Mouse (Mus musculus) forebrain, embryonic 10.5 days (tissue): ENCODE results near the gene Ppan. TPM values are rescaled to one million over a fixed set of nuclear protein-coding genes. Genes with fewer than 3 reads are reported as not detected.

ENCODE experiments used
- DNase-seq: peaks from one replicate; pipeline ENCODE4 v3.0.0-alpha.2; 2017; ENCODE audit warnings: low spot score; ENCODE audit errors: extremely low spot score
- H3K27ac ChIP-seq: fragments of 300-500 bp; sonication (generic); 2 replicates; pipeline ENCODE4 v1.5.1; 2016; ENCODE audit warnings: mild to moderate bottlenecking
- H3K27me3 ChIP-seq: fragments of 300-500 bp; sonication (generic); 2 replicates; pipeline ENCODE4 v1.6.1; 2016; ENCODE audit warnings: mild to moderate bottlenecking; ENCODE audit not compliant: poor library complexity, severe bottlenecking
- H3K36me3 ChIP-seq: fragments of 300-500 bp; sonication (generic); replicated peaks from 2 replicates; pipeline ENCODE4 v1.6.1; 2016; ENCODE audit warnings: mild to moderate bottlenecking, moderate library complexity
- H3K4me1 ChIP-seq: fragments of 300-500 bp; sonication (generic); 2 replicates; pipeline ENCODE4 v1.6.1; 2016
- H3K4me3 ChIP-seq: fragments of 300-500 bp; sonication (generic); 2 replicates; pipeline ENCODE4 v1.5.1; 2016; ENCODE audit warnings: mild to moderate bottlenecking, moderate library complexity
- H3K9me3 ChIP-seq: fragments of 300-500 bp; sonication (generic); 2 replicates; pipeline ENCODE4 v1.6.1; 2016; ENCODE audit warnings: mild to moderate bottlenecking, moderate library complexity
- WGBS: fragments of 180-500 bp; shearing (Covaris S2); methylation state at CpG from one replicate; pipeline ENCODE4 v1.1.7; 2016; 5-methylcytosine and 5-hydroxymethylcytosine counted together
- polyA plus RNA-seq: library from polyadenylated mRNA; unstranded; fragments of >200 nt; fragmentation: Nextera tagmentation; extraction: Ambion mirVana; gene quantifications from 2 replicates; pipeline ENCODE4 v1.2.1, GENCODE M21; 2016

Gene Ppan
- polyA plus RNA-seq, 1 experiment from 2014 or later: 108 TPM

DNA sequence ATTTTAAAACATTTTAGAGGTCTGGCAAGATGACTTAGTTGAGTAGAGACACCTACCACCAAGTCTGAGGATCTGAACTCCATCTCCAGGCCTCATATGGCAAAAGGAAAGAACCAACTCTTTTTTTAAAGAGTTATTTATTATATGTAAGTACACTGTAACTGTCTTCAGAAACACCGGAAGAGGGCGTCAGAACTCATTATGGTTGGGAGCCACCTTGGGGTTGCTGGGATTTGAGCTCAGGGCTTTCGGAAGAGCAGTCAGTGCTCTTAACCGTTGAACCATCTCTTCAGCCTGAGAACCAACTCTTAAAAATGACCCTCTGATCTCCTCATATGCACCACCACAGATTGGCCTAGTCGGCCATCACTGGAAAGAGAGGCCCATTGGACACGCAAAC lies 784 bp upstream of the Ppan start:
- Histone ChIP-seq H3K27me3 (no peaks in the 10 kb centered on the region), H3K4me3 (peak overlapping the region; percentile 85; the same call in 1 of the 2 replicates)
- WGBS: 88% methylated on average over 6 of the region's 6 CpGs

DNA sequence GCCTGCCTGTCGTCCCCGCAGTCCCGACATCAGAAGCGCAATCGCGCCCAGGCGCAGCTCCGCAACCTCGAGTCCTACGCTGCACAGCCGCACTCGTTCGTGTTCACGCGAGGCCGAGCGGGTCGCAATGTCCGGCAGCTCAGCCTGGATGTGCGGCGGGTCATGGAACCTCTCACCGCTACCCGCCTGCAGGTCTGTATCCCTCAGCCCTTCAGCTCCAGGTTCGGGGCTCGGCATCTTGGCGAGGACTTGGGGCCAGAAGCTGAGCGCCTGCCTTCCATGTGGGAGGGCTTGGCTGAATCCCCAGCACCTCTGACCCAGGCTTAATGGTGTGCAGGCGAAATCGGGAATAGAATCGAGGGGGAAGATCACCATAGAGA lies 401 bp downstream of the Ppan start:
- DNase-seq: no peak
- peaks cover 15% of the 10 kb centered on the region for H3K4me1 ChIP-seq
- peak overlapping the region; percentile 95 for H3K27ac ChIP-seq
- H3K27me3 ChIP-seq: no peaks in the 10 kb centered on the region
- peaks cover 9% of the 10 kb centered on the region; the same call in 1 of the 2 replicates for H3K9me3 ChIP-seq
- peak overlapping the region; percentile 85 for H3K4me3 ChIP-seq
- under 1% methylated on average over 30 of the region's 30 CpGs for WGBS
- peaks cover 42% of the 10 kb centered on the region for H3K36me3 ChIP-seq

More for the DNA sequence above, 784 bp upstream of the Ppan start:
- Histone ChIP-seq H3K9me3 (peaks cover 9% of the 10 kb centered on the region; the same call in 1 of the 2 replicates), H3K27ac (0 out of 2 replicates have a peak overlapping the region, but pooled peaks have one; percentile 95), H3K36me3 (peaks cover 31% of the 10 kb centered on the region), H3K4me1 (peaks cover 15% of the 10 kb centered on the region)
- no peak for DNase-seq

DNA sequence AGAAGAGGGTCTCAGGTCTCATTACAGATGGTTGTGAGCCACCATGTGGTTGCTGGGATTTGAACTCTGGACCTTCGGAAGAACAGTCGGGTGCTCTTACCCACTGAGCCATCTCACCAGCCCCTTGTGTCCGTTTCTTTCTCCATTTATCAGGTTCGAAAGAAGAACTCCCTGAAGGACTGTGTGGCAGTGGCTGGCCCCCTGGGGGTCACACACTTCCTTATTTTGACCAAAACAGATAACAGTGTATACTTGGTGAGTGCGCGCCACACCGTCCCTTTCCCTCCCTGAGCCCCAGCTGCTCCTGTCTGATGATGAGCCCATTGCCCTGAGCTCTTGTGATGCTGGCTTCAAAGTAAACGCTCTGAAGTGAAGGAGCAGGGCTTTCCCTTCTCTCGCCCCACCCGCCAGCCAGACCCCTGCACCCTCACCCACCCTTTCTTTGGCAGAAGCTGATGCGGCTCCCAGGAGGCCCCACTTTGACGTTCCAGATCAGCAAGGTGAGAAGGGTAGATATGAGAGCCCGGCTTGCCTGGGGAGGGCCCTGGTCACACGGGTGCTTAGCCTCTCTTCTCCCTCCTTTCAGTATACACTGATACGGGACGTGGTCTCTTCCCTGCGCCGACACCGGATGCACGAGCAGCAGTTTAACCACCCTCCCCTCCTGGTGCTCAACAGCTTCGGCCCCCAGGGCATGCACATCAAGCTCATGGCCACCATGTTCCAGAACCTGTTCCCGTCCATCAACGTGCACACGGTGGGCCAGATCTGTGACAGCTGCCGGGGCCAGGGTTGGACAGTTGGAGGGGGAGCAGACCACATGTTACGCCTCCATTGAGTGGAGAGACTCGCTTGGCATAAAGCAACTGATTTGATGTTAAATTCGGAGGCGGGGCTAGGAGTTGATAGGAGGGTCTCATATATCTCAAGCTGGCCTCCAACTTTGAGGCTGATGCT lies 1.5 kb downstream of the Ppan start:
- Histone ChIP-seq H3K4me1 (peaks cover 15% of the 10 kb centered on the region), H3K27me3 (no peaks in the 10 kb centered on the region), H3K9me3 (peaks cover 5% of the 10 kb centered on the region; the same call in 1 of the 2 replicates), H3K4me3 (peak overlapping the region; percentile 85), H3K36me3 (peaks cover 53% of the 10 kb centered on the region), H3K27ac (no peak overlapping the region)
- no peak for DNase-seq
- WGBS: 88% methylated on average over 29 of the region's 29 CpGs

DNA sequence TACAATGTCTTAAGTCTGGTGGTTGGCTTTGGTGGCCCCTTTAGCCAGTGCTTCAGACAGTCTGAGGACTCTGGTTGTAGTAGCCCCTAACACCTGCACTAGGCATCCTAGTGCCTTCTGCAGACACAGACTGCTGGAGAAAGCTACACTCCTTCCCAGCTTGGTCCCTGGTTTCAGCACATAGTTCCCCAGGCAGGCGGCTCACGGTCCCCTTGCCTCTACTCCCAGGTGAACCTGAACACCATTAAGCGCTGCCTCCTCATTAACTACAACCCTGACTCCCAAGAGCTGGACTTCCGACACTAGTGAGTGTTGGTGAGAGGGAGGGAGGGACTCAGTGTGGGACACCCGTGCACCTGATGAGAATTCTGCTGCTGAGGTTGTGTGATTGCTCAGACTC lies 2.4 kb downstream of the Ppan start:
- Histone ChIP-seq H3K4me3 (peak overlapping the region; percentile 85; the same call in 1 of the 2 replicates), H3K9me3 (no peaks in the 10 kb centered on the region), H3K4me1 (peaks cover 15% of the 10 kb centered on the region), H3K27me3 (no peaks in the 10 kb centered on the region), H3K36me3 (peaks cover 63% of the 10 kb centered on the region), H3K27ac (no peak overlapping the region)
- DNase-seq: no peak
- 97% methylated on average over 5 of the region's 5 CpGs for WGBS

DNA sequence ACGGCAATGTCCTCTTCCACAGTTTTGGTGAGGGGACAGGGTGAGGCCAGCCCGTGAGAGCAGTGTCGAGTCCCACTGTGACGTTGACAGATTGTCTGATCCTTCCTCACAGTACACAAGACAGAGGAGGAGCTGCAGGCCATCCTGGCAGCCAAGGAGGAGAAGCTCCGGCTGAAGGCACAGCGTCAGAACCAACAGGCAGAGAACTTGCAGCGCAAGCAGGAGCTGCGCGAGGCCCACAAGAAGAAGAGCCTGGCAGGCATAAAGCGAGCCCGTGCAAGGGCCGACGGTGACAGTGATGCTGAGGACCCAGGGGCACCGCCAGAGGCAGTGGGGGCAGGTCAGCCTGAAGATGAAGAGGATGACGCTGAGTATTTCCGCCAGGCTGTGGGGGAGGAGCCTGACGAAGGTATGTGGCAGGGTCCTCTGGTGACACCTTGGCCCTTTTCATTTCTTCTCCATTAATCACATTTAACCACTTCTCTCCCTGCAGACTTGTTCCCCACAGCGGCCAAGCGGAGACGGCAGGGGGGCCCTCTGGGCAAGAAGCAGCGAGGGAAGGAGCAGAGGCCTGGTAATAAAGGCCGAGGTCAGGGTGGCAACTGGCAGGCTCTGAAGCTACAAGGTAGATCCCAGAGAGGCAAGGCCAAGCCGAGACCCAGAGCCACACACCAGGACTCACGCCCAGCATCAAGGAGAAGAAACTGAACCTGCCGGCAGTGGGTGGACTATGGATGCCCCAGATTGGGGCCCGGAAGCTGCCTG lies 3.5 kb downstream of the Ppan start:
- no peaks in the 10 kb centered on the region for H3K27me3 ChIP-seq
- DNase-seq: no peak
- H3K36me3 ChIP-seq: peaks cover 74% of the 10 kb centered on the region
- H3K4me1 ChIP-seq: peaks cover 15% of the 10 kb centered on the region
- WGBS: 89% methylated on average over 26 of the region's 26 CpGs
- no peaks in the 10 kb centered on the region for H3K9me3 ChIP-seq
- H3K27ac ChIP-seq: no peak overlapping the region
- H3K4me3 ChIP-seq: peak overlapping the region; percentile 85; the same call in 1 of the 2 replicates

DNA sequence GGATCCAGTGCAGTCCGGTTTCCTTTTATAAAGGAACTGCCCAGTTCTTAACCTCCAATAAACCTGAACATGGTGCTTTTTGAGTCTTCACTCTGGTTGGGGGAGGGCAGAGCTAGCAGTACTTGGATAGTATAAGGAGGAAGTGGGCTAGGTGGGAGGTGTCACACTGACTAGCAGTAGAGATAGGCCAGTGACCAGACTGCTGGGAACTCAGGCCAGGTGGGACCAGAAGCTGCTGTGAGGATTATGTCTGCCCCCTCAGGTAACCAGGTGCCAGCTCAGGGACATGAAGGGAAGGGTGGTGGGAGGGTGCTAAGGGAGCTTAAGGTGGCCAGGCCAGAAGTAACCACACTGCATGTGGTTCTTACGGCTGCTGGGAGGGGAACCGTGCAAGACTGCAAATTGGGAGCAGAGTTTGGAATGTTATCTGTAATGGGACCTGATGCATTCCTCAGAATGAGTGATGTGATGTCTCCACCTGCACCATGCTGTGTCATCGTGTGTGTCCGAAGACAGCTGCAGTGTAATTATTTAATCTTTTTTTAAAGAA lies 4.2 kb downstream of the Ppan start:
- 85% methylated on average over 5 of the region's 5 CpGs for WGBS
- H3K27ac ChIP-seq: no peak overlapping the region
- no peaks in the 10 kb centered on the region for H3K27me3 ChIP-seq
- DNase-seq: no peak
- no peaks in the 10 kb centered on the region for H3K9me3 ChIP-seq
- peaks cover 80% of the 10 kb centered on the region for H3K36me3 ChIP-seq
- no peak overlapping the region for H3K4me3 ChIP-seq
- H3K4me1 ChIP-seq: peaks cover 21% of the 10 kb centered on the region

DNA sequence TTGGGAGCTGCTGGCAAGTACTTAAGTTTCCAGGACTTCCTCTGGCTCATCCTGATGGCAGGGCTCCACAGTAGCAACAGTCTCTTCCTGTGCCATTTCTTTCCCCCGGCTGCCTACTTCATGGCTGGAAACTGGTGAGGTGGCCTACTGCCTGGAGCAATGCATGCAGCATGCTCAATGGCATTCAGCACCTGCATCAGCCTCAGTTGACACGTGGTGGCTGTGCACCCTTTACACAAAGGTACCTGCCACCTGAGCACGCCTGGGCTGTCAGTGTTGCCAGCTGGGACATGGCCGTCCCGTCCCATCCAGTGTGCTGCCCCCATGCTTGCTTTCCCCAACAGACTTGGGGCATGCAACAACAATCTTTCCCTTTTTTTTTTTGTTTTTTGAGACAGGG lies 5.1 kb downstream of the Ppan start:
- WGBS: 63% methylated on average over 5 of the region's 5 CpGs
- Histone ChIP-seq H3K9me3 (no peaks in the 10 kb centered on the region), H3K4me3 (no peak overlapping the region), H3K4me1 (peaks cover 27% of the 10 kb centered on the region), H3K27me3 (no peaks in the 10 kb centered on the region), H3K27ac (no peak overlapping the region), H3K36me3 (peaks cover 82% of the 10 kb centered on the region)
- no peak for DNase-seq

DNA sequence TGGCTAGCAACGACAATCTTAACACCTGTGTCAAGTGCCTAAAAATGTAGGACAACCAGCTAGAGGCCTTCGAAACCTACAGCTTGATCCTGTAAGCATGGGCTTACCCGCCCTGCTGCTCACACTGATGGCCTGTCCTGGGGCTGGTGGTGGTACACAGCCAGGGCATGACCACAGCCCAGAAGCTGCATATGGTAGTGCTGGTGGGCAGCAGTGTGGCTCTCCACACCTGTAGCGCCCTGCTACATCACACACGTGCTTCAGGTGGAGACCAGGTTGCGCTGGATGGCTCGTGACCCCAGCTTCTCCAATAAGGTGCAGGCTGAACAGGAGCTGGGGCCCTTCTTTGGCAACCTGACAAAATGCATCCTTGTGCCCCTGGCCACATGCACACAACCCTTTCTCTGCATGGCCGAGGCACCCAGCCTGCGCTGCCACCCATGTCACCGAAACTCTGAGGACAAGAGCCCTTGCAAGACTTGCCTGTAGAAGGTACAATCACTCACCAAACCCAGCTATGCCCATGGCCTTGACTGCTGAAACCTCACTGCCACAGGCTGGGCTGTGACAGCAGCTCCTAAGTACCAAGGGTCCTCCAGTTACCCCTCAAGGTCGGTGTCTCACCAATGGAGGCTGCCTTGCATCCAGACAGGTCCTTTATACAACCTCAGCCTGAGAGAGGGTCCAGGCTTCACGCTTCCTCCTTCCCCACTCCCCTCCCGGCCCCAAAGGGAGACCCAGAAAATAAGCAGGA lies 5.8 kb downstream of the Ppan start:
- Histone ChIP-seq H3K27me3 (no peaks in the 10 kb centered on the region), H3K9me3 (no peaks in the 10 kb centered on the region), H3K4me1 (peaks cover 29% of the 10 kb centered on the region), H3K36me3 (peaks cover 82% of the 10 kb centered on the region), H3K27ac (no peak overlapping the region), H3K4me3 (no peak overlapping the region)
- 88% methylated on average over 13 of the region's 13 CpGs for WGBS
- no peak for DNase-seq

DNA sequence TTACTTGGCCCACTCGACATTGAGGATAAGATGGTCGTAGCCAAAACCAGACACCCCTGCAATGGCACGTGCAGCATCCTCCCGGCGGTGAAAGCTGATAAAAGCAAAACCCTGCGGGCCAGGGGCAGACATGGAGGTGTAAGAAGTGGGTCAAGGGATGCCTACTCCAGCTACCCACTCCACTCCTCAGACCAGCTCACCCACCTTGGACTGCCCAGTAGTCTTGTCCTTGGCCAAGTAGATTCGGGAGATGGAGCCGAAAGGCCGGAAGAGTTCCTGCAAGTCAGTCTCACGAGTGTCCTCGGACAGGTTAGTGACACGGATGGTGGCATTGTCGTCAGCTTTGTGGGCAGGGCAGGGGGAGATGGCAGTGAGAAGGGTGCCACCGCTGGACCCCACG lies 6.7 kb downstream of the Ppan start:
- 95% methylated on average over 15 of the region's 15 CpGs for WGBS

DNA sequence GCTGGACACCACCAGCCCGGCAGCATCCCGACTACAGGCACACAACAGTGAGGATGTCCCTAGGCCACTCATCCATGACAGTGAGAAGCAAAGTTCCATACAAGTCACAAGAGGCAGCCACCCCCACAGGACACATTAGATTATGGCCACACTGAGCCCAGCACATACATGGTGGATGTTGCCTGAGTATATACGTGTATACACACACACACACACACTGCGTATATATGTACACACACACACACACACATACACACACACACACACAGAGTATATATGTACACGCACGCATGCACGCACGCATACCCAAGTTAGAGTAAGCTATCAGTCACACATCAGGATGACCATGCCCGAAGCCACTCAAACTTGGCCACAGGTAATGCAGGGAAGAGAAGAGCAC lies 7.4 kb downstream of the Ppan start:
- Histone ChIP-seq H3K4me1 (peaks cover 24% of the 10 kb centered on the region), H3K27me3 (no peaks in the 10 kb centered on the region; the same call in 1 of the 2 replicates), H3K4me3 (no peak overlapping the region), H3K9me3 (no peaks in the 10 kb centered on the region), H3K36me3 (peaks cover 69% of the 10 kb centered on the region), H3K27ac (no peak overlapping the region)
- no peak for DNase-seq
- whole genome bisulfite sequencing: 98% methylated on average over 9 of the region's 9 CpGs

More for the DNA sequence above, 6.7 kb downstream of the Ppan start:
- H3K4me1 ChIP-seq: peaks cover 26% of the 10 kb centered on the region
- H3K9me3 ChIP-seq: no peaks in the 10 kb centered on the region
- H3K4me3 ChIP-seq: no peak overlapping the region
- peaks cover 77% of the 10 kb centered on the region for H3K36me3 ChIP-seq
- no peaks in the 10 kb centered on the region; the same call in 1 of the 2 replicates for H3K27me3 ChIP-seq
- no peak for DNase-seq
- H3K27ac ChIP-seq: no peak overlapping the region

DNA sequence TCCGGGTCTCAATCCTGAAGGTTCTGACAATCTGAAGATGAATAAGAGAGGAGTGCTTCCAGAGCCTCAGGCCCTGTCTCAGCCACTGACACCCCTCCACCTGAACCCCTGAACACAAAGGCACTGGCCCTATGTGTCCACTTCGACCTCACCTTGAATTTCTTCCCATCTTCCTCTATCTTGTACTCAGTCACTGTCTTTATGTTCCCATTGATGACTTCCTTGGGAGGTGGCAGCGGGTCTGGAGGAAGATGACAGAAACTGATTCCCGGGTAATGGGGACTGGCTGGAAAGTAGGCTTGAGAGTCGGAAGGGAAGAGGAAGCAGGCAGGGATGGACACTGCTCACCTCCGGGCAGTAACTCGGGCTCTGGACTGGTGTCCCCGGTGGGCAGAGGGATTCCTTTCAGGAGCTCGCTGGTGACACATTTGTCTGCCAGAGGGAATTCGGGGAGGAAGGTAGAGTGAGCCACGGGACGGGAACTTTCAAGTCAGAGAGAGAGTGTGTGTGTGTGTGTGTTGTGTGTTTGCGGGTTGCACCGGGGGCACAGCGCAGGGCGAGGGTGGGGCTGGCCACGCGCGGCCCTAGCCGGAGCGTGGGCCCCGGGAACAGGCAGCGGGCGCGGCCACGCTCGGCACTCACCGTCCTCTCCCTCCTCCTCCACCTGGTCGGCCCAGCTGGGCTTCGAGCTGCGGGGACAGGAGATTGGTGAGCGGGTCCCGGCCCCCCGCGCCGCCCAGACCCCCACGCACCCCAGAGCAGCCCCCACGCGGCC lies 9.9 kb downstream of the Ppan start:
- Histone ChIP-seq H3K36me3 (peaks cover 44% of the 10 kb centered on the region), H3K4me1 (peaks cover 28% of the 10 kb centered on the region), H3K27ac (peak overlapping the region; percentile 93), H3K27me3 (no peaks in the 10 kb centered on the region; the same call in 1 of the 2 replicates), H3K9me3 (no peaks in the 10 kb centered on the region), H3K4me3 (peak overlapping the region; percentile 96)
- WGBS: 4% methylated on average over 38 of the region's 39 CpGs
- DNase-seq: peak; percentile 49
